Mouse (Mus musculus) liver, adult 2 months (tissue): ENCODE results near the gene Tmem217. TPM values are rescaled to one million over a fixed set of nuclear protein-coding genes. Genes with fewer than 3 reads are reported as not detected.

ENCODE experiments used
- DNase-seq: peaks from one replicate; pipeline ENCODE4 v3.0.0-alpha.2; 2011; ENCODE audit warnings: low read depth, low spot score; ENCODE audit errors: extremely low read depth
- H3K27ac ChIP-seq: fragments of 200-500 bp; replicated peaks from 2 replicates; pipeline ENCODE4 v1.5.1; 2012; ENCODE audit warnings: low read depth, mild to moderate bottlenecking, control low read depth, inconsistent platforms, low read length; ENCODE audit not compliant: insufficient read depth
- H3K27me3 ChIP-seq: fragments of 200-500 bp; 2 replicates; pipeline ENCODE4 v1.6.1; 2012; ENCODE audit warnings: mild to moderate bottlenecking, moderate library complexity, low read length, inconsistent platforms; ENCODE audit not compliant: control insufficient read depth, insufficient read depth
- H3K36me3 ChIP-seq: fragments of 200-500 bp; 2 replicates; pipeline ENCODE4 v1.6.1; 2012; ENCODE audit warnings: low read length, inconsistent platforms; ENCODE audit not compliant: control insufficient read depth, insufficient read depth
- H3K4me1 ChIP-seq: fragments of 200-500 bp; 2 replicates; pipeline ENCODE4 v1.6.1; 2011; ENCODE audit warnings: low read length; ENCODE audit not compliant: control insufficient read depth, insufficient read depth
- H3K4me3 ChIP-seq: fragments of 200-500 bp; 2 replicates; pipeline ENCODE4 v1.5.1; 2011; ENCODE audit warnings: low read depth, mild to moderate bottlenecking, control low read depth, low read length, moderate library complexity; ENCODE audit not compliant: insufficient read depth
- H3K79me2 ChIP-seq: fragments of 200-500 bp; 2 replicates; pipeline ENCODE4 v1.6.1; 2012; ENCODE audit warnings: inconsistent platforms, mild to moderate bottlenecking, low read length, moderate library complexity; ENCODE audit not compliant: control insufficient read depth, insufficient read depth
- H3K9ac ChIP-seq: fragments of 200-500 bp; 2 replicates; pipeline ENCODE4 v1.6.1; 2012; ENCODE audit warnings: low read depth, mild to moderate bottlenecking, control low read depth, inconsistent platforms, low read length
- CTCF ChIP-seq: fragments of 200-500 bp; IDR thresholded peaks from 2 replicates; pipeline ENCODE4 v1.5.1; 2011; ENCODE audit warnings: low read depth, low read length, control low read depth
- POLR2A ChIP-seq: fragments of 200-500 bp; IDR thresholded peaks from 2 replicates; pipeline ENCODE4 v1.6.1; 2011; ENCODE audit warnings: low read length, control low read depth; ENCODE audit not compliant: insufficient read depth; ENCODE audit errors: extremely low read depth
- WGBS: fragments of 180-500 bp; shearing (Covaris S2); methylation state at CpG from one replicate; pipeline ENCODE4 v1.1.7; 2018; 5-methylcytosine and 5-hydroxymethylcytosine counted together
- polyA plus RNA-seq: library from polyadenylated mRNA; depleted of rRNA; stranded (reverse); fragments of >200 nt; gene quantifications from 2 replicates; pipeline ENCODE4 v1.2.3, GENCODE M21; 2012; rRNA removed
- total RNA-seq: library from RNA; depleted of rRNA; stranded (reverse); fragments of >200 nt; gene quantifications from 2 replicates; pipeline ENCODE4 v1.2.3, GENCODE M21; 2014; rRNA removed

Gene Tmem217
- total RNA-seq (not detected in 2 replicates), polyA plus RNA-seq (not detected in 2 replicates)

DNA sequence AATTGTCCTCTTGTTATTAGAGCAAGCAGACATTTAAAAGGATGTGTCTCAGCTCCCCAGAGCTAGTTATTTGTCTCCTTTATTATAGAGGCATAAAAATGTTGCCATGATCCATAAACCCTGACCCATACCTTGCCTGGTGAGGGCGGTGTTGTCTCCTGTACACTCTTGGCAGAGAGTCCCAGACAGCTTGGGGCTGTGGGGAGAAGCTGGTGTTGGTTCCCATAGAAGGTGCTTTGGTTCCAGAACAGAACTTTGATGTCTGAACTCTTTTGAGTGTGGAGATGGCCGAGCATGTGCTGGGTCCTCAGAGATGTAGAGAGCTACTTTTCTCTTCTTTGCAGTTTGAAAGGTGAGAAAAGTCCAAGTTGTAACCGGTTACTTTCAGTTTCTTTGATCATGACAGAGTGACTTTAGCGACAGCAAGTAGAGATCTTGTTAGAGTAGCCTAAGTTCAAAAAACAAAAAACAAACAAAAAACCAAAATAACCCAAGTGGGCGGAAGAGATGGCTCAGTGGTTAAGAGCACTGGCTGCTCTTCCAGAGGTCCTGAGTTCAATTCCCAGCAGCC is at the start of gene Tmem217:
TSS of gene Tmem217 (minus strand) at position 224 of the 571 bp plus-strand sequence.
- Histone ChIP-seq H3K27me3 (no peaks in the 10 kb centered on the region), H3K36me3 (no peaks in the 10 kb centered on the region), H3K4me1 (peaks cover 8% of the 10 kb centered on the region), H3K79me2 (peaks cover 14% of the 10 kb centered on the region; the same call in 1 of the 2 replicates), H3K27ac (no peak within 1 kb of the TSS), H3K9ac (no peak within 1 kb of the TSS), H3K4me3 (no peak within 1 kb of the TSS)
- no peak for DNase-seq
- no peak for TF ChIP-seq POLR2A
- no peak for TF ChIP-seq CTCF
- 59% methylated on average over 5 of the region's 5 CpGs for WGBS

DNA sequence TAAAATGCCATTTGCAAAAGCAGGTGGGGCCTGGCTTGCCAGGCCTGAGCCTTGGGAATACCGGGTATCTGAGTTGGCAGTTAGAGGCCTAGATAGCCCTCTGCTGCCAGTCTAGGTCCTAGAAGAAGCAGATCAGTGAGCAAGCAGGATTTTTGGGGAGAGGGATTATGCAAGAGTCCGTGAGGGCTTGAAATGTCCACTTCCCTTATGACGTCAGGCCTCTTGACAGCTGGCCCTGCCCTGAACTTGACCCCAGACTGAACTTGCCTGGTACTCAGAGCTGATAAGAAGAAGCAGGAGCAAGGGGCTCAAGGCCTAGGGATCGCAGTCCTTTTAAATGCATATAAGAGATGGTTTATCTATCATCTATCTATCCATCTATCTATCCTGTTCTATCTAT is 49.2 kb upstream of the Tmem217 start:
- Histone ChIP-seq H3K4me1 (no peaks in the 10 kb centered on the region), H3K27me3 (no peaks in the 10 kb centered on the region), H3K36me3 (no peaks in the 10 kb centered on the region), H3K9ac (no peak overlapping the region), H3K4me3 (no peak overlapping the region), H3K27ac (no peak overlapping the region), H3K79me2 (no peaks in the 10 kb centered on the region)
- DNase-seq = peak; percentile 10
- WGBS = 60% methylated on average over 4 of the region's 4 CpGs
- TF ChIP-seq POLR2A (no peak), CTCF (no peak)

DNA sequence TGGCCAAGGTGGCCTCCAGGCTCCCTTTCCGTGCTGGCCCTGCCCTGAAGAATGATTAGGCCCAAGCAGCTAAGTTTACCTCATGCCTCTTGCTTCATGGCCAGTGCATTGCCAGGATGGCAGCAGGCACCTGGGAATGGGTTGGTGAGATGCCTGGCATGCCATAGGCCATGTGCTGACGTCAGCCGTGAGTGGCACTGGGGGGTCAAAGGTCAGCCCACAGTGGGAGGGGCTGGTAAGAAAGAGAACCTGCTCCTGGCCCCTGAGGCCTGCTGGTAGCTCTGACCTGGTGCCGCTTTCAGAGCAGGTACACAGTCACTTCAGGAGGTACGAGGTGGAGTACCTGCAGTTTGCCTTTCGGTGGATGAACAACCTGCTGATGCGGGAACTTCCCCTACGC is 47.4 kb upstream of the Tmem217 start:
- peak; percentile 43 for DNase-seq
- H3K36me3 ChIP-seq = peaks cover 1% of the 10 kb centered on the region; the same call in 1 of the 2 replicates

DNA sequence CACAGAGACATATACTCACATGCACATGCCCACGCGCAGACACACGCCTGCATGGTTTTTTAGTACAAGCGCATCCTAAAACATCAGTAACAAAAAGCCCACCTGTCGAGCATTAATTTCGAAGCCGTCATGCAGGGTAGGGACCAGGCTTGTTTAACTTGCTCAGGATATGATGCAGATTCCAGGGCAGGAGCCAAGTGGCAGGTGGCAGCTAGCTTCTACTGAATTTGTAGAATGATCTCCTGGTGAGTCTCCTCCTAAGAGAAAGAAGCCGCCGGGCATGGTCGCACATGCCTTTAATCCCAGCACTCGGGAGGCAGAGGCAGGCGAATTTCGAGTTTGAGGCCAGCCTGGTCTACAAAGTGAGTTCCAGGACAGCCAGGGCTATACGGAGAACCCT is 46.9 kb upstream of the Tmem217 start:
- Histone ChIP-seq H3K9ac (no peak overlapping the region), H3K4me3 (no peak overlapping the region), H3K79me2 (no peaks in the 10 kb centered on the region), H3K36me3 (peaks cover 1% of the 10 kb centered on the region; the same call in 1 of the 2 replicates), H3K4me1 (no peaks in the 10 kb centered on the region), H3K27ac (no peak overlapping the region), H3K27me3 (no peaks in the 10 kb centered on the region)
- no peak for DNase-seq
- TF ChIP-seq POLR2A (no peak), CTCF (no peak)
- 95% methylated on average over 14 of the region's 14 CpGs for WGBS

More for the DNA sequence above, 47.4 kb upstream of the Tmem217 start:
- 71% methylated on average over 8 of the region's 8 CpGs for WGBS
- TF ChIP-seq CTCF (no peak), POLR2A (no peak)
- no peaks in the 10 kb centered on the region for H3K27me3 ChIP-seq
- H3K79me2 ChIP-seq = no peaks in the 10 kb centered on the region
- H3K4me1 ChIP-seq = no peaks in the 10 kb centered on the region
- no peak overlapping the region for H3K9ac ChIP-seq
- H3K27ac ChIP-seq = no peak overlapping the region
- no peak overlapping the region for H3K4me3 ChIP-seq

DNA sequence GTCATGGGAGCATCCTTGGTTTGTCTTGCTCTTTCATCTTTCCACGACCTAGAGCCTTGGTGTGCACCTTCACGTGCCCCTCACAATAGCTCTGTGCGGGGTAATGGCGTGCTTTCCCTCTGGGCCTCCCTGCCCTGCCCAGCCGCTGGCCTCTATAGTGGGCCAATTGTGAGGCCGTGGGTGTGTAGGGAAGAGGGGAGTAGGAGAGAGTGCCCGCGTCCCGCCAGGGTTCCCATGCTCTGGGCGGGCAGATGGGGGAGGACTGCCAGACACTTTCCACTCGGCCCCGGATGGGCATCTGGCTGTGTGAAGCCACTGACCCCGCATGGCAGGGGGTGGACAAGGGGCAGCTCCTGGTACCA is 44.6 kb upstream of the Tmem217 start:
- TF ChIP-seq POLR2A (no peak), CTCF (no peak)
- Histone ChIP-seq H3K4me3 (no peak overlapping the region), H3K27ac (no peak overlapping the region), H3K9ac (no peak overlapping the region), H3K36me3 (peaks cover 1% of the 10 kb centered on the region; the same call in 1 of the 2 replicates), H3K4me1 (no peaks in the 10 kb centered on the region), H3K27me3 (no peaks in the 10 kb centered on the region), H3K79me2 (no peaks in the 10 kb centered on the region)
- 96% methylated on average over 13 of the region's 13 CpGs for WGBS
- DNase-seq = no peak
